Mouse (Mus musculus) right cerebral cortex, postnatal 25 days (tissue): Measurements from ENCODE around the gene Lama2.

Experiments
- DNase-seq: peaks from one replicate; pipeline ENCODE4 v3.0.0; 2022

Lama2 gene

GRCm38 (mm10) chr10:27174271-27174670 lies 445.3 kb downstream of the Lama2 start:
- no peak for DNase-seq

GRCm38 (mm10) chr10:27164738-27165137 lies 454.8 kb downstream of the Lama2 start:
- DNase-seq = no peak

- no peak for DNase-seq
Observed at GRCm38 (mm10) chr10:27162364-27162763, 457.2 kb downstream of the Lama2 start.

- DNase-seq = no peak
Observed at GRCm38 (mm10) chr10:27150220-27150619, 469.3 kb downstream of the Lama2 start.

GRCm38 (mm10) chr10:27140422-27140821 lies 479.1 kb downstream of the Lama2 start:
- no peak for DNase-seq

- DNase-seq = no peak
Observed at GRCm38 (mm10) chr10:27135768-27136167, 483.8 kb downstream of the Lama2 start.

GRCm38 (mm10) chr10:27133135-27133534 lies 486.4 kb downstream of the Lama2 start:
- peak; percentile 61 for DNase-seq

GRCm38 (mm10) chr10:27127454-27127853 lies 492.1 kb downstream of the Lama2 start:
- no peak for DNase-seq

GRCm38 (mm10) chr10:27123763-27124162 lies 495.8 kb downstream of the Lama2 start:
- DNase-seq = no peak

- no peak for DNase-seq
Observed at GRCm38 (mm10) chr10:27117815-27118214, 501.7 kb downstream of the Lama2 start.

- no peak for DNase-seq
Observed at GRCm38 (mm10) chr10:27116938-27117647, 502.5 kb downstream of the Lama2 start.

- DNase-seq = no peak
Observed at GRCm38 (mm10) chr10:27114131-27114530, 505.4 kb downstream of the Lama2 start.

GRCm38 (mm10) chr10:27103811-27104210 lies 515.7 kb downstream of the Lama2 start:
- DNase-seq = no peak

GRCm38 (mm10) chr10:27101800-27102353 lies 517.7 kb downstream of the Lama2 start:
- no peak for DNase-seq

- no peak for DNase-seq
Observed at GRCm38 (mm10) chr10:27077113-27077512, 542.4 kb downstream of the Lama2 start.

- DNase-seq = no peak
Observed at GRCm38 (mm10) chr10:27068794-27069435, 550.6 kb downstream of the Lama2 start.

- no peak for DNase-seq
Observed at GRCm38 (mm10) chr10:27063671-27064070, 555.9 kb downstream of the Lama2 start.

GRCm38 (mm10) chr10:27054488-27054887 lies 565.1 kb downstream of the Lama2 start:
- DNase-seq = no peak

- no peak for DNase-seq
Observed at GRCm38 (mm10) chr10:27047196-27047595, 572.4 kb downstream of the Lama2 start.

GRCm38 (mm10) chr10:27041812-27042211 lies 577.7 kb downstream of the Lama2 start:
- no peak for DNase-seq

- DNase-seq = no peak
Observed at GRCm38 (mm10) chr10:27022707-27023106, 596.9 kb downstream of the Lama2 start.

- DNase-seq = no peak
Observed at GRCm38 (mm10) chr10:27012804-27013365, 606.7 kb downstream of the Lama2 start.

GRCm38 (mm10) chr10:27007364-27007763 lies 612.2 kb downstream of the Lama2 start:
- DNase-seq = no peak

- DNase-seq = no peak
Observed at GRCm38 (mm10) chr10:27005716-27006115, 613.8 kb downstream of the Lama2 start.
